Mouse (Mus musculus) neural tube, embryonic 12.5 days (tissue): ENCODE results near the gene Oit3. TPM values are rescaled to one million over a fixed set of nuclear protein-coding genes. Genes with fewer than 3 reads are reported as not detected.
"Not testable (repeated sequence)": the region's sequence is repeated elsewhere in the genome, so short reads cannot be mapped to it uniquely, and the experiment has no call there.

Experiments
- ATAC-seq: fragments of 200-750 bp; cut with Nextera tagmentation; 2 replicates; pipeline ENCODE4 v1.8.0; 2017; ENCODE audit warnings: low read depth, mild to moderate bottlenecking, moderate TSS enrichment, moderate library complexity; ENCODE audit not compliant: low FRiP score
- H3K27ac ChIP-seq: fragments of 300-500 bp; sonication (generic); 2 replicates; pipeline ENCODE4 v1.5.1; 2016
- H3K27me3 ChIP-seq: fragments of 300-500 bp; sonication (generic); replicated peaks from 2 replicates; pipeline ENCODE4 v1.6.1; 2016; ENCODE audit warnings: mild to moderate bottlenecking
- H3K36me3 ChIP-seq: fragments of 300-500 bp; sonication (generic); 2 replicates; pipeline ENCODE4 v1.6.1; 2016; ENCODE audit warnings: mild to moderate bottlenecking
- H3K4me1 ChIP-seq: fragments of 300-500 bp; sonication (generic); 2 replicates; pipeline ENCODE4 v1.6.1; 2016
- H3K4me2 ChIP-seq: fragments of 300-500 bp; sonication (generic); replicated peaks from 2 replicates; pipeline ENCODE4 v1.6.1; 2016; ENCODE audit warnings: mild to moderate bottlenecking
- H3K4me3 ChIP-seq: fragments of 300-500 bp; sonication (generic); 2 replicates; pipeline ENCODE4 v1.5.1; 2016
- H3K9ac ChIP-seq: fragments of 300-500 bp; sonication (generic); 2 replicates; pipeline ENCODE4 v1.6.1; 2016; ENCODE audit warnings: mild to moderate bottlenecking
- H3K9me3 ChIP-seq: fragments of 300-500 bp; sonication (generic); 2 replicates; pipeline ENCODE4 v1.6.1; 2016; ENCODE audit warnings: mild to moderate bottlenecking
- WGBS: fragments of 180-500 bp; shearing (Covaris S2); methylation state at CpG from one replicate; pipeline ENCODE4 v1.1.7; 2016; 5-methylcytosine and 5-hydroxymethylcytosine counted together
- polyA plus RNA-seq: library from polyadenylated mRNA; unstranded; fragments of >200 nt; fragmentation: Nextera tagmentation; extraction: Ambion mirVana; gene quantifications from 2 replicates; pipeline ENCODE4 v1.2.1, GENCODE M21; 2016

The Oit3 gene
- polyA plus RNA-seq, 1 experiment from 2014 or later: 0.51 TPM

- 76% methylated on average over 3 of the region's 4 CpGs for WGBS
- no peak for ATAC-seq
- Histone ChIP-seq H3K27me3 (no peaks in the 10 kb centered on the region), H3K36me3 (no peaks in the 10 kb centered on the region), H3K4me3 (no peak overlapping the region), H3K9ac (no peak overlapping the region), H3K9me3 (no peaks in the 10 kb centered on the region), H3K4me1 (peaks cover 9% of the 10 kb centered on the region; the same call in 1 of the 2 replicates), H3K4me2 (no peak overlapping the region), H3K27ac (no peak overlapping the region)
Measured at GRCm38 (mm10) chr10:59426371-59426770, 15.2 kb downstream of the Oit3 start.

GRCm38 (mm10) chr10:59425369-59425768, 16.2 kb downstream of the Oit3 start:
- Histone ChIP-seq H3K4me2 (no peak overlapping the region), H3K9ac (no peak overlapping the region), H3K9me3 (no peaks in the 10 kb centered on the region), H3K4me3 (no peak overlapping the region), H3K27me3 (no peaks in the 10 kb centered on the region), H3K4me1 (peaks cover 9% of the 10 kb centered on the region; the same call in 1 of the 2 replicates), H3K27ac (no peak overlapping the region), H3K36me3 (no peaks in the 10 kb centered on the region)
- no peak for ATAC-seq
- WGBS: 88% methylated on average over 7 of the region's 7 CpGs

GRCm38 (mm10) chr10:59424453-59424852, 17.1 kb downstream of the Oit3 start:
- 77% methylated on average over 3 of the region's 3 CpGs for WGBS
- Histone ChIP-seq H3K9ac (no peak overlapping the region), H3K27ac (no peak overlapping the region), H3K4me3 (no peak overlapping the region), H3K9me3 (no peaks in the 10 kb centered on the region), H3K4me1 (0 out of 2 replicates have a peak, but pooled peaks cover 2% of the 10 kb centered on the region), H3K27me3 (no peaks in the 10 kb centered on the region), H3K4me2 (no peak overlapping the region), H3K36me3 (no peaks in the 10 kb centered on the region)
- no peak for ATAC-seq

- 92% methylated on average over 4 of the region's 4 CpGs for WGBS
- H3K9me3 ChIP-seq: no peaks in the 10 kb centered on the region
- ATAC-seq: no peak
- no peak overlapping the region for H3K27ac ChIP-seq
- no peaks in the 10 kb centered on the region for H3K27me3 ChIP-seq
- H3K36me3 ChIP-seq: no peaks in the 10 kb centered on the region
- no peak overlapping the region for H3K4me3 ChIP-seq
- no peaks in the 10 kb centered on the region for H3K4me1 ChIP-seq
- H3K9ac ChIP-seq: no peak overlapping the region
- H3K4me2 ChIP-seq: no peak overlapping the region
Measured at GRCm38 (mm10) chr10:59419516-59419915, 22.1 kb downstream of the Oit3 start.

GRCm38 (mm10) chr10:59416623-59417022, 25.0 kb downstream of the Oit3 start:
- Histone ChIP-seq H3K9ac (no peak overlapping the region), H3K27ac (no peak overlapping the region), H3K27me3 (no peaks in the 10 kb centered on the region), H3K4me1 (no peaks in the 10 kb centered on the region), H3K9me3 (no peaks in the 10 kb centered on the region), H3K4me2 (no peak overlapping the region), H3K4me3 (no peak overlapping the region), H3K36me3 (no peaks in the 10 kb centered on the region)
- ATAC-seq: no peak
- WGBS: 88% methylated on average over 3 of the region's 3 CpGs

GRCm38 (mm10) chr10:59413711-59414110, 27.9 kb downstream of the Oit3 start:
- ATAC-seq: no peak
- H3K27me3 ChIP-seq: no peaks in the 10 kb centered on the region
- 94% methylated on average over 4 of the region's 4 CpGs for WGBS
- no peaks in the 10 kb centered on the region for H3K9me3 ChIP-seq
- H3K4me2 ChIP-seq: no peak overlapping the region
- no peaks in the 10 kb centered on the region for H3K36me3 ChIP-seq
- no peaks in the 10 kb centered on the region for H3K4me1 ChIP-seq
- no peak overlapping the region for H3K9ac ChIP-seq
- H3K4me3 ChIP-seq: no peak overlapping the region
- H3K27ac ChIP-seq: no peak overlapping the region

- Histone ChIP-seq H3K9me3 (no peaks in the 10 kb centered on the region), H3K36me3 (no peaks in the 10 kb centered on the region), H3K4me3 (no peak overlapping the region), H3K4me1 (no peaks in the 10 kb centered on the region), H3K9ac (no peak overlapping the region), H3K27me3 (no peaks in the 10 kb centered on the region), H3K4me2 (no peak overlapping the region), H3K27ac (no peak overlapping the region)
- 78% methylated on average over 12 of the region's 12 CpGs for WGBS
- ATAC-seq: no peak
Measured at GRCm38 (mm10) chr10:59410264-59410663, 31.3 kb downstream of the Oit3 start.

GRCm38 (mm10) chr10:59408499-59408898, 33.1 kb downstream of the Oit3 start:
- H3K4me2 ChIP-seq: no peak overlapping the region
- H3K4me1 ChIP-seq: no peaks in the 10 kb centered on the region
- no peak overlapping the region for H3K27ac ChIP-seq
- no peaks in the 10 kb centered on the region for H3K9me3 ChIP-seq
- no peak for ATAC-seq
- H3K4me3 ChIP-seq: no peak overlapping the region
- no peaks in the 10 kb centered on the region for H3K36me3 ChIP-seq
- no peak overlapping the region for H3K9ac ChIP-seq
- H3K27me3 ChIP-seq: no peaks in the 10 kb centered on the region
- WGBS: 43% methylated on average over 6 of the region's 6 CpGs

GRCm38 (mm10) chr10:59403793-59404149, 37.8 kb downstream of the Oit3 start:
- Histone ChIP-seq H3K4me2 (no peak overlapping the region), H3K4me3 (no peak overlapping the region), H3K36me3 (no peaks in the 10 kb centered on the region), H3K27me3 (no peaks in the 10 kb centered on the region), H3K27ac (no peak overlapping the region), H3K4me1 (no peaks in the 10 kb centered on the region), H3K9ac (no peak overlapping the region), H3K9me3 (no peaks in the 10 kb centered on the region)
- ATAC-seq: no peak
- WGBS: 78% methylated on average over 10 of the region's 10 CpGs

- Histone ChIP-seq H3K9me3 (no peaks in the 10 kb centered on the region), H3K27me3 (no peaks in the 10 kb centered on the region), H3K9ac (no peak within 1 kb of the TSS), H3K36me3 (no peaks in the 10 kb centered on the region), H3K4me3 (no peak within 1 kb of the TSS), H3K4me2 (no peak within 1 kb of the TSS), H3K27ac (no peak within 1 kb of the TSS), H3K4me1 (no peaks in the 10 kb centered on the region)
- no peak for ATAC-seq
- 84% methylated on average over 21 of the region's 21 CpGs for WGBS
Measured at GRCm38 (mm10) chr10:59402899-59403792, 38.4 kb downstream of the Oit3 start, which contains the start of gene Pla2g12b. Pla2g12b (plus strand) TSS chr10:59403660.

GRCm38 (mm10) chr10:59395461-59395860, 46.1 kb downstream of the Oit3 start, which contains the start of gene Gm10273:
Gm10273 (plus strand) TSS chr10:59395632.
- not testable (repeated sequence) for H3K27me3 ChIP-seq, H3K9ac ChIP-seq, H3K4me3 ChIP-seq, ATAC-seq, H3K36me3 ChIP-seq, H3K27ac ChIP-seq, H3K4me2 ChIP-seq, H3K9me3 ChIP-seq, H3K4me1 ChIP-seq
- 94% methylated on average over 12 of the region's 25 CpGs for WGBS

- 63% methylated on average over 4 of the region's 4 CpGs for WGBS
- ATAC-seq: no peak
- no peaks in the 10 kb centered on the region for H3K36me3 ChIP-seq
- no peak overlapping the region for H3K9ac ChIP-seq
- no peak overlapping the region for H3K4me3 ChIP-seq
- no peaks in the 10 kb centered on the region for H3K27me3 ChIP-seq
- H3K27ac ChIP-seq: no peak overlapping the region
- peaks cover 4% of the 10 kb centered on the region; the same call in 1 of the 2 replicates for H3K9me3 ChIP-seq
- no peaks in the 10 kb centered on the region for H3K4me1 ChIP-seq
- H3K4me2 ChIP-seq: no peak overlapping the region
Measured at GRCm38 (mm10) chr10:59391907-59392306, 49.7 kb downstream of the Oit3 start.

GRCm38 (mm10) chr10:59389652-59390051, 51.9 kb downstream of the Oit3 start:
- Histone ChIP-seq H3K27me3 (no peaks in the 10 kb centered on the region), H3K4me2 (no peak overlapping the region), H3K27ac (no peak overlapping the region), H3K4me3 (no peak overlapping the region), H3K9me3 (peaks cover 4% of the 10 kb centered on the region; the same call in 1 of the 2 replicates), H3K4me1 (no peaks in the 10 kb centered on the region), H3K9ac (no peak overlapping the region), H3K36me3 (no peaks in the 10 kb centered on the region)
- WGBS: 91% methylated on average over 3 of the region's 3 CpGs
- no peak for ATAC-seq
